Mouse (Mus musculus) frontal cortex, postnatal 10 days (tissue): Measurements from ENCODE around the gene Dhrs7b.
A peak's percentile ranks its signal among the peaks of the same experiment; 100 is the strongest.
"Not testable (repeated sequence)": the region's sequence is repeated elsewhere in the genome, so short reads cannot be mapped to it uniquely, and the experiment has no call there.

Experiments used
- DNase-seq, 2 experiments: peaks; one replicate each; pipeline ENCODE4 v3.0.0; 2022; ENCODE audit warnings: low spot score in 2 of 2, mixed read lengths in 1 of 2

Gene Dhrs7b

GRCm38 (mm10) chr11:60841467-60842200 lies 11.2 kb downstream of the Dhrs7b start:
- DNase-seq: no peak

- no peak for DNase-seq
These were observed 13.0 kb downstream of the Dhrs7b start for GRCm38 (mm10) chr11:60843412-60843811.

GRCm38 (mm10) chr11:60845415-60845814 lies 15.0 kb downstream of the Dhrs7b start:
- DNase-seq: no peak

DNA sequence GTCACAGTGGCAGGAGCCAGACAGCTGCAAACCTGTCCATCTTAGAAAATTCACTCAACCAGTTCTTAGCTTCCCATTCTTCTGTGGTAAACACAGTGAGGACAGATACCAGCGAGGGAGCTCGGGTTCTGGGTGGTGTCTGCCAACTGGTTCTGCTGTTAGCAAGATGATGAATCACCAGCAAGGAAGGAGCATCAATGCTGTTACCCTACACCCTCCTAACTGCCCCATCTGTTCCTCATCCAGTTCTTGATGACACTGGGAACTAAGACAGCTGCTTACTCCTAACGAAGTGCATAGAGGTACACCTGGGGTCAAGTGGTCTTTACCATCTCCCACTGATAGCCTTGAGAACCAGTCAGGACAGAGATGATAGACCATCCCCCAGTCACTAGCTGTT lies 26.2 kb downstream of the Dhrs7b start:
- no peak for DNase-seq

DNA sequence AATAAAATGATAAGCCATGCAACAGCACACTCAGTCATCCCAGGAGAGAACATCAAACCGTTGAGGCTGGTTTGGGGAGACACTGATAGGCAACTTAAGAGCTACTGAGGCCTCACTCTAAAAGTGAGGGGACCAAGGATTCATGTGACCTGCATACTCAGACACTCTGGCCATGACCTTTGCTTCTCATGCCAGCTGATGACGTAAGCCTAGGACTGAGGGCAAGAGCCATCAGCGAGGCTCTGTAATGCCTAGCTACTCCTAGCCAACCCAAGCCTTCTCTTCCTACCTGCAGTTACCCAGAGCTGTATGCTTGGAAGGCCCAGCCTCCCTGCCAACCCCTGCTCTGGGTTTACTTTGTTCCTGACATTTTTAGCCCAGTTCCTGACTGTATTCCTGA lies 31.6 kb downstream of the Dhrs7b start:
- DNase-seq: no peak

DNA sequence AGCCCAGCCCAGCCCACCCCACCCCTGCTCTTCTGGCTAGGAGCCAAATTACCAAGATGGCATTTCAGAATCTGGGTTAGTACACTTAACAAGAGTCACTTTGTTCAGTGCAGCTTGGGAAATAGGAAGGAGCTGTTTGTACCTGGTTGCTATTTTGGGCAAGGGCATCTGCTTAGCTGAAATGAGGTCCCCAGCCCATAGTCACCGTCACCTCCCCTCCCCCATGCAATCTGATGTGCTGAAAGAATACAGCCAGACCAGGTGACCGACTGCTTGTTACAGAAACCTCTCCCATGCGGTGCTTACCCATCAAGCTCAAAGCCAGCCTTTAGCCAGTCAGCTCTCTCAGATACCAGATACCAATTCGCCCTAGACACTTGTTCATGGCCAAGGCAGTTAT lies 32.8 kb downstream of the Dhrs7b start:
- DNase-seq: no peak

GRCm38 (mm10) chr11:60864166-60864565 lies 33.7 kb downstream of the Dhrs7b start:
- DNase-seq: no peak

- no peak for DNase-seq
These were observed 34.5 kb downstream of the Dhrs7b start for GRCm38 (mm10) chr11:60864916-60865315.

DNA sequence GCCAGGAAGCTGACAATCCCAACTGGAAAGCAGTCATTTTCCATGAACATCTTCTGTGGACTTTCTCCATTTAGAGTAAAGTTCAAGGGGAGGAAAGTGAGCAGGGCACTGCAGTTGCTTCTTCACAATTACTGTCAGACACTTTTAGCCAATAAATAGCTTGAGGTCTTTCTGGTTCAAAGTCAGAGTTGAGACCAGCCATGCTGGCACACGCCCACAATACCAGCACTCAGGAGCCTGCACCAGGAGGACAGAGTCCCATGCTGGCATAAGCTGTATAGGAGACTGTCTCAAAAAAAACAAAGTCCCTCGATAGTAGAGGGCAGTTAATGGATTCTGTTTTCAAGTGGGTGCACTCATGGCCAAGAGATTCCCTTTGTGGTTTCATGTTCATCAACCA lies 35.6 kb downstream of the Dhrs7b start:
- no peak for DNase-seq

DNA sequence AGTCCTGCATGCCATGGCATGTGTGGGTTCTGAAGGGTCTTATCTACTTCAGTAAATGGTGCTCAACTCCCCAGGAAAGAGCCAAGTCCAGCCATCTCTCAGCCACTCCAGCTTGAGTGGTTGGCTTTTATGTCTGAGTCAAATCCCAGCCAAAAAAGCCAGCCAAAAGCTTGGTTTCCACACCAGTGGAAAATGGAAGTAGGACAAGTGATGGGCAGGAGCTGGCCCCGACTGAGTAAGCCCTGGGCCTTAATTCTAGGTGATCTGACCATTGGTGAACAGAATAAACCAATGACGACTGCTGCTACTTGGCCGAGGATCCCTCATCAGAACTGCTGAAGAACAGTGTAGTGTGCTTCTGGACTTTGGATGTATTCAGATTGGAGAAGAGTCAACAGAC lies 37.0 kb downstream of the Dhrs7b start:
- DNase-seq: no peak

DNA sequence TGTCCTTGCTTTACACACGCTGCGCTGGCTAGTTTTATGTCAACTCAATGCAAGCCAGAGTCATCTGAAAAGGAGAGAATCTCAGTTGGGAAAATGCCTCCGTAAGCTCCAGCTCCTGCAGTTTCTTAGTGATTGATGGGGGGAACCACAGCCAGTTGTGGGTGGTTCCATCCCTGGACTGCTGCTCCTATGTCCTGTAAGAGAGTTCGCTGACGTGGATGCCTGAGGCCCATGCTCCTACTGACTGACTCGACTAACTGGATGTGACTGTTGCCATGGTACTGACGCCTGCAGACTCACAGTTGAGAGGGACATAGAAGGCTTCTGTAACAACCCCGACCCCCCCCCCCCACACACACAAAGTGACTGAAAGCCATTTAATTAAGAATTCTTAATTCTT lies 37.5 kb downstream of the Dhrs7b start:
- no peak for DNase-seq

DNA sequence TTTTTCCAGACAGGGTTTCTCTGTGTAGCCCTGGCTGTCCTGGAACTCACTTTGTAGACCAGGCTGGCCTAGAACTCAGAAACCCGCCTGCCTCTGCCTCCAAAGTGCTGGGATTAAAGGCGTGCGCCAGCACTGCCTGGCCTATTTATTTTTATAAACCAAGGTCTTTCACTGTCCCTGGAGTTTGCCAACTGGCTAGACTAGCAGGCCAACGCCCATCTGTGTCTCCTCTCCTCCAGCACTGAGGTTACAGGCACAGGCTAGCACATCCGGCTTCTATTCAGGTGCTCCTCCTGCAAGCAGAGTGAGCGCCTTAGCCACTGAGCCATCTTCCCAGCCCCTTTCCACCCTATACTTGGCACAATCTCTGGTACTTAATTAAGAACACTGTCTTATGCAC lies 39.0 kb downstream of the Dhrs7b start:
- DNase-seq: not testable (repeated sequence)

DNA sequence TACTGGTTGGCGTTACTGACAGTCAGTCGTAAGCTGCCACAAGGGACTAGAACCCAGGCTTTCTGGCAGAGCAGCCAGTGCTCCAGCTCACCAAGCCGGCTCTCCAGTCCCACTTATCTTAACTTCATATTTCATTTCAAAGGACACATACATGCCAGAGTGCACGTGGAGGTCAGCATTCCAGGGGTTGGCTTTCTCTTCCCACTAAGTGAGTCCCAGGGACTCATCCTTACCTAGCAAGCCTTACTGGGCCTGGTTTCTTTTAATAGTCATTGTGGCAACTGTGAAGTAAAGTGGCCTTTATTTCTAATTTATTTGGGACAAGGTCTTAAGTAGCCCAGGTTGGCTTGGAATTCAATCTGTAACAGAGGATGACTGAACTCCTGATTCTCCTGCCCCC lies 41.0 kb downstream of the Dhrs7b start:
- no peak for DNase-seq

DNA sequence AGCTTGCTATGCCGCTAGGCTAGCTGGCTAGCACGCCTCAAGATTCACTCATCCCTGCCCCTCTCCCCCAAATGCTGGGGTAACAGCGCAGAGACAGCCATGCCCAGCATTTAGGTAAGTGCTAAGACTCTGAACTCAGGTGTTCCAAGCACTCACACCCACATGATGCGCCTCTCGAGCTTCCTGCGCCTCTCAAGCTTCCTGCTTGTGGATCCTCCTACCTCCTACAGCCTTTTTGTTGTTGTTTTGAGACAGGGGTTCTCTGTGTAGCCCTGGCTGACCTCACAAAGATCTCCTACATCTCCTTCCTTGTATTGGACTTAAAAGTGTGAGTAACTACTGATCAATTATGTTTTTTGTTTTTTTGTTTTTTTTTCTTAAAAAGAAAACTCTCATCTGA lies 42.7 kb downstream of the Dhrs7b start:
- no peak for DNase-seq

- peak in 1 of 2 experiments; percentile 50 for DNase-seq
These were observed 47.7 kb downstream of the Dhrs7b start for GRCm38 (mm10) chr11:60878056-60878612.

DNA sequence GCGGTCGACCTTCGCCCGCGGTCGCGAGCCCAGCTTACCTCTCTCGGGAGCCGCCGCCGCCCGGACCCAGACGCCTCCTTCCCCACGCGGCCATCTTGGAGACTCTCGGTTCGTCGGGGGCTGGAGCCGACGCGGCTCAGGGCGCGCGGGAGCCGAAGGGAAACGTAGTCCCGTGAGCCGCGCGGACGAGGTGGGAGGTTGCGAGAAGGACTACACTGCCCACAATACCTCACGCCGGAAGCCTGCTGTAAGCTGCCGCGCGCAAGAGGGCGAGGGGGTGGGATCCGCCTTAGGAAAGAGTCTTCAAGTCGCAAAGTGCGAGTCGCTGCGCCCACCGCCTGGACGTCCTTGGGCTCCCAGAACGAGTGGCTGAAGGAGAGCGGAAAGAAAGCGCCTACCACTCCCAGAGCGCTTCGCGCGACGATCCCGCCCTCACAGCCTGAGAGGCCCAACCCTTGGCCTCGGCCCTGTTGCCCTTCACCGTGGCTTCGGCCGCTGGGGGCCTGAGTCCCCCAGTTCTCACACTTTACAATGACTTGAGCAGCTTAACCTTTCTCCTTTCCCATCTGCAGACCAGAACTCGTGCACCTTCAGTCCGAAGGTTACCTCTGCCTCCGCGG lies 48.4 kb downstream of the Dhrs7b start, which contains the start of gene Tmem11:
TSS of gene Tmem11 (minus strand) at position 598 of the 620 bp plus-strand sequence.
- DNase-seq: peak; percentile 97

GRCm38 (mm10) chr11:60879423-60879822 lies 49.0 kb downstream of the Dhrs7b start:
- DNase-seq: peak; percentile 40 to 41

DNA sequence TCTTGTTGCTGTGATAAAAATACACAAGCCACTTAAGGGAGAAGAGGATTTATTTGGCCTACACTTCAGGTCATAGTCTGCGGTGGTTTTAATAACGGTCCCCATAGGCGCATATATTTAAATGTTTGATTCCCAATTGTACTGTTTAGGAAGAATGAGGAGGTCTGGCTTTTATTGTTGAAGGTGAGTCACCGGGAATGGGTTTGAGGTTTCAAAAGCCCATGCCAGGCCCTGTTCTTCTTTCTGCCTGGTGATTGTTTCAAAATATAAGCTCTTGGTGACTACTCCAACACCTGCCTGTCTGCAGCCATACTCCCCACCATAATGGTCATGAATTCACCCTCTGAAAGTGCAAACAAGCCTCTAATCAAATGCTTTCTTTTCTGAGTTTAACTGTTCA lies 50.1 kb downstream of the Dhrs7b start:
- DNase-seq: no peak

- no peak for DNase-seq
These were observed 52.0 kb downstream of the Dhrs7b start for GRCm38 (mm10) chr11:60882386-60882785.

- not testable (repeated sequence) for DNase-seq
These were observed 56.6 kb downstream of the Dhrs7b start for GRCm38 (mm10) chr11:60886986-60887385.

DNA sequence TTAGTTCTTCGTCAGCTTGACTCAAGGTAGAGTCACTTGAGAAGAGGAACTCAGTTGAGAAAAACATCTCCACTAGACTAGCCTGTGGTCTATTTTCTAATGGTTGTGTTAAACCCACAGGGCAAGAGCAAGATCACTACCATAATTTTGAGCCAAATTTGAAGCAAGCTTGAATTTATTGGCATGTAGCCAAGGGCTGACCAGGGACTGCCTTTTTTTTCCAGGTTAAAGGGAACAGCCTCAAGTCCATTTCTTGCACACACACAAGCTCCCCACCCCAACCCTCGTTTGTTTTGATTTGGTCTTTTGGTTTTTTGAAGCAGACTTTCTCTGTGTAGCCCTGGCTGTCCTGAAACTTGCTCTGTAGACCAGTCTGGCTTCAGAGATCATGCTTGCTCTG lies 59.4 kb downstream of the Dhrs7b start:
- DNase-seq: no peak

DNA sequence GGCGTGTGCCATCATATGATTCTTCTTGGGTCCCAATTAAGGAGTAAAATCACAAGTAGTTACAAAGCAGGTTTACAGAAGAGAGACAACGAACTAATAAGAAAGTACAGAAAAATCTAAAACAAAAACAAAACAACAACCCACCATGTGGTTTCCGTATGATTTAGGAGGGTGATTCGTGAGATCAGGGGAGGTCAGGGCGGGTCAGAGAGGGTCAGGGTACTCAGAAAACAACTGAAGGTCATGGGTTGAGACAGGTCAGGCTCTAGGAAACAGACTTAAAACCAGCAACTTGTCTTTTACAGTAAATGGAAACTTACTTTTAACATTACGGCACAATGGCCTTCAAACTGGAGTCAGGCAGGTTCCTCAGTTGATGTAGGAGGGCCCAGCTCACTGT lies 59.9 kb downstream of the Dhrs7b start:
- DNase-seq: no peak

- no peak for DNase-seq
These were observed 60.3 kb downstream of the Dhrs7b start for GRCm38 (mm10) chr11:60890744-60891143.
